Mouse (Mus musculus) frontal cortex, postnatal 10 days (tissue): Measurements from ENCODE around the gene Mthfr.
A peak's percentile ranks its signal among the peaks of the same experiment; 100 is the strongest.

ENCODE experiments used
- DNase-seq, 2 experiments: peaks; one replicate each; pipeline ENCODE4 v3.0.0; 2022; ENCODE audit warnings: low spot score in 2 of 2, mixed read lengths in 1 of 2

Gene Mthfr

DNA sequence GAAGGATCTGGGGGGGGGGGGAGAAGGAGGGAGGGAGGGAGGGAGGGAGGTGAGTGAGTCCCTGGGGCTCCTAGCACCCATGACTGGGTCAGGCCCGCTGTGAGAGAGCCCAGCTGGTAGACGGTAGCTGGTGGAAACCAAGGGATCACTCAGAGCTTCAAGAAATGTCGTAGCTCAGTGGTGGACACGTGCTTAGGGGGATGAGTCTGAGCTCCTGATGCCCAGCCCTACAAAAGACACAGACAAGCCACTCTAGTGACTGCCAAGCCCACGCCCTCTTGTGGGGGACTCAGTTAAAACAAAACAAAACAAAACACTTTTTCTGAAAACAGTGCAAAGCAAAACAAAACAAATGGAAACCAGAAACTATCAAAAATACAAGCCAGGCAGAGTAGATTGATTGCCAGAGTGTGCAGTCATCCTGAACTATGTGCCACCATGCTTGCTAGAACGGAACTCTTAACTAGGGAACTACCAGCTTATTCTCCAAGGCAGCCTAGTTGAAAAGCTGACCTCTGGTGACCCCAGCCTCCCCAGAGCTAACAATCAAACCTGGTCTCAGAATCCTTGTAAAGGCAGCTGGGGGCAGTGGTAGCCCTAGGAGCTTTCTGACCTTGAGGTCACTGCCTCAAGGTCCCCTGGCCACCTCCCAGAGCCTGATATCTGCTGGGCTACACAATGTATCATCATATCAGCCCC, 27.0 kb downstream of the Mthfr start:
- DNase-seq = no peak

DNA sequence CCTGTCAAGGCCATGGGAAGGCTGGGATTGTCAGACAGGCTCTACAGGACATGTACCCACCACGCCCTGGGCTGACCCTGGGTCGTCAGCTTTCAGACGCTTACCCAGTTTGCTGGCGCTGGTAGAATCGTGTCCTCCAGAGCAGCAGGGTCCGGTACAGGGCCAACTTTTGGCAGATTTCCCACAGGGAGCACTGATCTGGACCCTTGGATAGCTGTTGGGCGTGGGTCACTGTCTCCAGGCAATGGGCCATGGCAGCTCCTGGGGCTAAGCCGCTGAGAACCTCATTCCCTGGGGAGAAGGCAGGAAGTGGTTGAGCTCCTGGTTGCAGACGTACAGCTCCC, 27.5 kb downstream of the Mthfr start:
- DNase-seq = no peak

DNA sequence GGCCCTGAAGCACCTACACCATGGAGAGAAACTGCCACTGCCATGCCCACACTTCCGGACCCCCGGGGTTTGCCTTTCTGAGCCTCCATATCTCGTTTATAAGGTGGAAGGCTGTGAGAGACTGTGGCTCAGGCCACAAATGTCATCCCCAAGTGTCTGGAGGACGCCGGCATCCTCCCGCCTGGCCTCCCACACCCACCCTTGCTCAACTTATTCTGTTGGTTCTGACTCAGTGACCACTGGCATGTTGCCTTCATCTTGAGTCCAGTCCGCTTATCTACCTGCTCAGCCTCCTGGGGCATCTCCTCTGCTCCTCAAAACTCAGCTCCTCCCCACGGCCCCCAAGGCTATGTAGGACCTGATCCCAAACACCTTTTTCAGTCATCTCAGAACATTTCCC, 28.5 kb downstream of the Mthfr start:
- DNase-seq = no peak

DNA sequence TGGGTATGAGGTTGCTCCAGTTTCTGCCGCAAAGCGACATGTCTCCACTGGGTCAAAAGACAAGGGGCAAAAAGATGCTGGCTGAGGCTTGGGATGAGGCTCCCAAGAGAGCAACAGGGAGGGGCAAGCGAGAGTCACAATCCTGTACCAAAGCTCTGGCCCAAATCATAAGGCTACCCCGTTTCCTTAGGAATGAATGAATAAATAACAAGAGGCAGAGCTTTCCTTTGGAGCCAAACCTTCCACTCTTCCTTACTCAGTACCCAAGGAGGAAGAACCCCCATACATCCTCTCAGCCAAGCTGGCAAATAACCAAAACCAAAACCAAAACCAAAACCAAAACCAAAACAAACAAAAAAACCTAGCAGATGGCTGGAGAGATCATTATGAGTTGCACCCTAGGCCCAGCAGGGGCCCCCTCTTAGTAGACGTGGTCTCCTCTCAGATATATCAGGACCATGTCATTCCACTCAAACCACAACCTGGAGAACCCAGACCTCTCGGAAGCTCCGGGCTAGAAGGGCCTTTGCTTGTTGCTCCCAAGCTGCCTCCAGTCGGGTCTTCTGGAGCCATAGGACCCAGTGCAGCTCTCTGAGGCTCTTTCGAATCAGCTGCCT, 30.8 kb downstream of the Mthfr start:
- DNase-seq = no peak

DNA sequence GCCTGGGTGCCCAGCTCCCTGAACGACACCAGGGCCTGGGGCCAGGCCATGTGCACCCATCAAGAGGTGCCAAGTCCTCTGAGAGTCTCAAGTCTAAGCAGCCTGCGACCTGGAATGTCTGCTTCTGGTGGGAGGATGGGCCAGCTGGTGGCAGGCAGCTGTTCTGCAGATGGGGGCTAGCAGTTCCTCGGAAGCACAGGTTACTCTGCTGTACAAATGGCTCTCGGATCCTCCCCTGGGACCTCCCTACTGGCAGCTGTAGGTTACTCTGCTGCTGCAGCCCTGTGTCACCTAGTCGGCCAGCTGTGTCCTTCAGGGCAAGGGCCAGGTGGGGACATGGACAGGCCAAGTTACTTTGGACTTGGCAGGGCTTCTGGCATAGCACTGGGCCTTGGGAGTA, 32.6 kb downstream of the Mthfr start:
- no peak for DNase-seq

DNA sequence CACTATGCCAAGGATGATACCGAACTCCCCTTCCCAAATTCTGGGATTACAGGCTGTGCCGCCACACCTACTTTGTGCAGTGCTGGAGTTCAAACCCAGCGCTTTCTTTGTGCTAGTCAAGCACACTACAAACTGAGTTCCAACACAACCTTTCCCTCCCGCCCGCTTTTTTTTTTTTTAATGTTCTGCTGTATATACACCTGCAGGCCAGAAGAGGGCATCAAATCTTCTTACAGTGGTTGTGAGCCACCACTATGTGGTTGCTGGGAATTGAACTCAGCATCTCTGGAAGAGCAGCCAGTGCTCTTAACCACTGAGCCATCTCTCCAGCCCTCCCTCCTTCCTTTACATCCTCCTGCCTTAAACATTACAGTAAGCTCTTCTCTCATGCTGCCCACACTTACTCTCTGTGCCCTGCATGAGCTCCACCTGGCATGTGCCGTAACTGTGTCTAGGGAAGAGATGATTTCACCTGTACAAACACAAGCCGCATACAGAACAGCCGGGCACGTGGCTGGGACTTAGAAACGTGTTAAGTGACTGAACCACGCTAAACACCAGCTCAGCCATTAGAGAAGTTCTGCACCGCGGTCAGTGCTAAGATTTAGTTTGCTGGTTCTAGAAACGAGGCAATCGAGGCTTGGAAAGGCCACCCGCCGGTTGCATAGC, 35.8 kb downstream of the Mthfr start:
- DNase-seq = no peak

DNA sequence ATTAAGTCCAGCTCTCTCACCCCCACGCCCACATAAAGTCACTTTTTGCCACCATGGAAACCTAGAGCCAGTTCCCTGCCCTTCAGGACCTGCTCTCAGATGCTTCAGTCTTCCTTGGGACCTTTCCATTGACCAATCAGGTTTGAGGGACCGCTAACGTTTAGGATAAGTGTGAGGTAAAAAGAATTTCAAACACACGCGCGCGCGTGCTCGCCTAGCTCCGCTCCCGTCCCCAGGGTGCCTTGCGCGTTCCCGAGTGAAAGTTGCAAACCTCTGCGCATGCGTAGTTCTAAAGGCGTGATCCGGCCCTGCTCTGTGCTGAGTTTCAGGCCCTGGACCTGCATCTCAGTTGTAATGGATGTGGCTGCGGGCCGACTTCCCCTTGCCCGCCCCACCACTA, 36.4 kb downstream of the Mthfr start:
- DNase-seq = peak in 1 of 2 experiments; percentile 56

DNA sequence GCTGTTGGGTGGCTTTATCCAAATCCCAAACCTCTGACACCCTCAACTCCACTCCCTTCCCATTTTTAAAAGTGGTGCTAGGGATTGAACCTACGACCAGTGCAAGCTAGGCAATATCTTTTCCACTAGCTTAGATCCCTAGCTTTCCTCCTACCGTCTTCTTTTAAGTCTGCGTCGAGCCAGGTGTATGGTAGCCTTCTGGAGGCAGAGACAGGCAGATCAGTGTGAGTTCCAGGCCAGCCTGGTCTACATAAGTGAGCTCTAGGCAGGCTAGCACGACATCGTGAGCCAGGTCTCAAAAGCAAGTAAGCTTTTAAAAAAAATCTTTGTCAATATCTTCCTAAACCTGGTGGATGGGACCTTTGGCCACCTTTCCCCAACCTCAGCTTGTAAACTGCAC, 37.0 kb downstream of the Mthfr start:
- DNase-seq = no peak

DNA sequence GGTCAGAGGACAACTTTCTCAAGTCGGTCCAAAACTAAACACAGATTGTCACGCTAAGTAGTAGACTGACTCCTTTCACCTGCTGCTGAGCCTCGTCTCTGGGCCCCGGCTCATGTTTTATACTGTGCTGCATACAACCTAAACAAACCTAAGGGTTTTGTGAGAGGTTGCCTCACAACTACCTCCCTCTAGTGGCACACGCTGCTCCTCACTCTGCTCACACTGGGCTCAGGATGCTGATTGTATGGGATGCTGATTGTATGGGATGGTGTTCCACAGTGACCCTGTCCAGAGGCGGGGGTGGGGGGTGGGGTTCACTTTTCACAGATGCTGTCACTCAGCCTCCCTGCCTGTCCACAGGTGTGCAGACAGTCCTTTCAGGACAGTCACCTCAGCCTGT, 40.3 kb downstream of the Mthfr start:
- DNase-seq = no peak

DNA sequence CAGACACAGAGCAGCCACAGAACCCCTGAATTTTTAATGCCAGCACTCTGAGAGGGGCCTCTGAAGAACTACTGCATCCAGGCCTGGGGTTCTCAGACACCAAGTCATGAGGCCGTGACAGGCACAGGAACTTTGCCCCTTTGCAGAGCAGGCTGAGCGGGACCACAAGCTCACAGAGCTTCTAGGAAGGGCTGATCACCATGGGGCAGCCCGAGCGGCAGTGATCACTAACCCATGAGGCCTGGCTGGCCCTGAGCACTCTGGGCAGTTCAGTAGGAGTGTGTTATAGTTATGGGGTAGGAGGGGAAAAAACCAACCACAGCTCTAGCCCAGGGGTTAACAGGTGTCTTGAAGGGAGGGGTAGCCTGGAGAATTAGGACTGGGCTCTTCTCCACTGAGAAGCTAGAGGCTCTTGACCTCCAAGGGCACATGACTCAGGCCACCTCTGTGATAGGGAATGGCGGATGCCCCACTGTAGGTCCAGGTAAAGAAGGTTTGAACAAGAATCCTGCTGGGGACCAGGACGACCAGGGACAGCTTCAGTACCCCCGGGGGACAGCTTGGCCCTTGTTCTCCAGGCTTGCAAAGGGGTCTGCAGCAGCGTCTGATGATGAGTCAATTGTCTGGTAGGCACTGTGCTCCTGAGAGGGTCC, 41.2 kb downstream of the Mthfr start:
- no peak for DNase-seq

DNA sequence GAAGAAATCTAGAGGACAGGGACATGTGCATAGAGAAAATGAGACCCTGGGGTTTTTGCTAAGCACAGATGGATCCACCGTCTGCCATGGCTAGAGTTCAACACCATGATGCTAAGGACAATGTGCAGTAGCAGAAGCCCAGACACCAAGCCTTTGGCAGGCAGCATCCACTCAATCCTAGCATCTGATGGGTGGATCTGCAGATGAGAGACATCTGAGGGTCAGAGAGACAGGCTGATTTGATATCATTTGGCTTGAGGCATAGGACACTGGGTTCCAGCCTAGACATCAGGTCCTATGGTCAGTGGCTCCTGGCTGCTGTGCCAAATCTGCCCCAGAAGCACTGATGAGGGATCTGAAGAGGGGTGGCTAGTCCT, 41.7 kb downstream of the Mthfr start:
- DNase-seq = no peak

DNA sequence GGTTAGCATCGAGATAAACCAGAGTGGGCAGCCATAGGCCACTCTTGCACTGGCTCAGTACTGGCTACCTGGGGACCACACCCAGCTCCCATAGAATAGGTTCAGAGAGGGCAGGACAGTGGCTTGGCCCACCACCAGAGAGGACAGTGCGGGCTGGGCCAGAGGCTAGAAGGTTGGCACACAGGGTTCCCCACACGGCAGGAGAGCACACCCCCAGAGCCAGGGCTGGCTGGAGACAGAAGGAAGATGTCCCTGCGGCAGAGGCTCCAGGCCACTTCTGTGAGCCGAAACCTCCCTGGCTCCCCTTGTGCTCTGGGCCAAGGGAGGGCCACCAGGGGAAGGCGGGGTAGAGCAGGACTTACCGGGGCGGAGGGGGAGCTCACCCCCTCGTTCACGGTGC, 42.3 kb downstream of the Mthfr start:
- DNase-seq = no peak

DNA sequence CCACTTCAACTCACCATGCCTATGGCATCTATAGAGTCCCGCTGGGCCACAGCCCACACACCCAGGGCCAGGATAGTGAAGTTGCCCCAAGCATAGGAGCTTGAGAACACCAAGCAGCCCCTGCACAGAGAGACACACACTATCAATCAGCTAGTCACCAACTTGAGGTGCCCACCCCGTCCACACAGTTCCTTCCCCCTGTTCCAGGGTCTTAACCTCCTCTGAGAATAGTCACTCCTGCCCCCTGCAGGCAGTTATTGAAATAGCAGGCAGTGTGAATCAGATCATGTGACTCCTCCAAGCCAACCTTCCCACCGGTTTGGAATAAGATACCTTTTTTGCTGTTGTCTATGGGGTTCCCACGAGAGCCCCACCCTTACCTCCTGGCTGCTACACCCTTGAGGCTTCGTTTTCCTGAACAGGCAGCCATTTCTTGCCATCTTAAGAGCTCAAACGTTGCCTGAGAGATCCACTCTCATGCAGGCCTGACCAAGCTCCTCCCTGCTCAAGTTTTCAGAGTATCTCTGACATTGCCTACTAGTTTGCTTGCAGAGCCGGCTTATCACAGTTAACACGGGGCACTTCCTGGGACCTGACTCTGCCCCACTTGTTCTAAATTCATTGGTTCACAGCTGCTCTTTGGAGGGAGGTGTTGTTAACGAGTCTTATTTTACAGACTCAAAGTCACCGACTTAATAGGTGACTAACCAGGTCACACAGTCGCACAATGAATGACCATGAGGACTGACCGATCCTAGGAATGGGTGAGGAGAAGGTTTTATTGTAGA, 43.6 kb downstream of the Mthfr start:
- no peak for DNase-seq

DNA sequence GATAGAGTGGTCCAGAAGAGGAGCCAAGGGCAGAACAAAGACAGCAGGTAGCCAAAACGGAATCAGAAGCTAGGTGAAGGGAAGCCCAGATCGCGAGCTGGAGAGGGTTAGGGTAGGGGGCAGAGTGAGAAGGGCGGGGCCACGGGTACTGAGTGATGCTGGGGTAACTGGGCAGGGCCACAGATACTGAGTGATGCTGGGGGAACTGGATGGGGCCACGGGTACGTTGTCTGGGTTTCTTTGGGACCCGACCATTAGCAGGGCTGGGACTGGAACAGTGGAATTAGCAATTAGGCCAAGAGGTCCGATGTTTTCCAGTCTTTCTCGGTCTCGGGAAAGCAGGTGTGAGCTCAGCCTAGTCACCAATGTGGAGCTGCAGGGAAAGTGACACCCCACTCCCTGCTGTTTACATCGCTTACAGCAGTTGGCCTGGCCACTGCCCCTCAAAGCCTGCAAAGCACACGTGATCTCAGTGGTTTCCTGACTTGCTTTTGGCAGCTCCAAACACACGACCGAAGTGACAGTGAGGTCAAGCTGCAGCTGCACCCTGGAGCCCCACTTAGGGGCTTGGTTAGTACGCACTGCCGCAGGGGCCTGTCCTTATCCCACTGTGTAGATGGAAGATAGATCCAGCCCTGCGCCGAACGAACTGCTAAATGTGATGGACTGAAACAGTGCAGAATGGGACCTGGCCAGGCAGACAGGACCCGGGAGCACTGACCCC, 44.5 kb downstream of the Mthfr start:
- DNase-seq = no peak

DNA sequence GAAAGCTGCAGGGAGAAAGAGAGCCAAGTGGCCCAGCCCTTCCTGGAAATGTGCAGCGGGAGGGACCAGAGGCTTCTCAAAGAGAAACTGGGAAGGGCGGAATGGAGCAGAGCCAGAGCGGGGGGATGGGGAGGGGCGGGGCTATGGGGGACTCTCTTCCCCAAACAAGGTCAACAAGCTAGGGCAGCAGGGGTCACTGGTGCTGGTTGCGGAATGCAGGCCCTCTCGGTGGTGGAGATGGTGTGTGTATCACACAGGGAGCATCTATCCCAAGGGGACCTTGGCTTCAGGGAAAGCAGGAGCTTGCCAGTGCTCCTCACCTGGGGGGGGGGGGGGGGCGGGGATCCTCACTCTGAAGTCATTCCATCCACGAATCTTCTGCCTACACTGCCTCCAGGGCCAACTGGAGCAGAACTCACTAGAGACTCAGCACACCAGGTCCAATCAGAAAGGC, 45.4 kb downstream of the Mthfr start:
- DNase-seq = no peak

DNA sequence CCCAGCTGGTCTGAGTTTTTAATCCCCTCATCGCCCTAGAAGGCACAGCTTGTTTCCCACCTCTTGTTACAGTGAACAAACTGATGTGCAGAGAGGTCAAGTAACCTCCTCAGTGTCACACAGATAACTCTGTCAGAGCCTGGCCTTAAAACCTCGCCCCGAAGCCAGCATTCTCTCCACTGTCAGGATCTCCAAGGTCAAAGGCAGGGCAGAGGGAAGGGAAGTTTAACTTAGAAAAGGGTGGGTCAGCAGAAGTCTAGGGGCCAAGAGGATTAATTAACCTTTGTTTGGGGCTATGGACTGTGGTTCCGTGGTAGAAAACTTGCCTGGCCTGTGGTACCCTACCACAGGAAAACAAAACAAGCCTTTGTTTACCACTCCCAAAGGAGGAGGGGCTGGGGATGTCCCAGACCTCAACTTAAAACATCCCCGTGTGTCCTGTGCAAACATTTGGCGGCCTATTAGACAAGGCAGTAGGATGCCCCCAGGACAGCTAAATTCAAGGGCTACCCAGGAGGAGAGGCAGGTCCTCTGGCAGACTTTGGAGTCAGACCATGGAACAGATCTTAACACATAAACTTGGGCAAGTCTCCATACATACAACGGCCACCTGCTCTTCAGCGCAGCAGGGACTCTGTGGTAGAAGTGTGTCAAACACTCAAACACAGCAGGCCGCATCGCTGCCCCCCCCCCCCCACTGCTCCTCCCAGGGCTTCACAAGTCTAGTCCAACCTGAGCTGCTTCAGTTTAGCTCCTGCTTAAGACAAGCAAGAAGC, 46.4 kb downstream of the Mthfr start:
- no peak for DNase-seq

DNA sequence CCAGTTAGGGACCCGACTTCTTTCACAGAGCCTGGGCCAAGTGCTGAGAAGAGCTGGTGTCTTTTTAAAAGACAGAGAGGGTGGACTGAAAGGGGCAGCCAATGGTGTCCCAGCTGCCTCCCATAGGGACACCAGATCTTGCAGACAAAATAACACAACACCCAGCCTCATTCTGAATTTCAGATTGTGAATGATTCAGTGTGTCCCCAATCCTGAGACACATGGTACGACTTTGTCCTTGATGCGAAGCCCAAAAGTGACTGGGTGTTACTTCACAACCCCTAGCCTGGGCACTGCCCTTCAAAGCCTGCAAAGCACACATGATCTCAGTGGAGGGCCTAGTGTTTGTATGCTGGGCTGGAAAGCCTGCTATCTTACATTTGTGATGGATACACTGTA, 47.0 kb downstream of the Mthfr start:
- DNase-seq = no peak

DNA sequence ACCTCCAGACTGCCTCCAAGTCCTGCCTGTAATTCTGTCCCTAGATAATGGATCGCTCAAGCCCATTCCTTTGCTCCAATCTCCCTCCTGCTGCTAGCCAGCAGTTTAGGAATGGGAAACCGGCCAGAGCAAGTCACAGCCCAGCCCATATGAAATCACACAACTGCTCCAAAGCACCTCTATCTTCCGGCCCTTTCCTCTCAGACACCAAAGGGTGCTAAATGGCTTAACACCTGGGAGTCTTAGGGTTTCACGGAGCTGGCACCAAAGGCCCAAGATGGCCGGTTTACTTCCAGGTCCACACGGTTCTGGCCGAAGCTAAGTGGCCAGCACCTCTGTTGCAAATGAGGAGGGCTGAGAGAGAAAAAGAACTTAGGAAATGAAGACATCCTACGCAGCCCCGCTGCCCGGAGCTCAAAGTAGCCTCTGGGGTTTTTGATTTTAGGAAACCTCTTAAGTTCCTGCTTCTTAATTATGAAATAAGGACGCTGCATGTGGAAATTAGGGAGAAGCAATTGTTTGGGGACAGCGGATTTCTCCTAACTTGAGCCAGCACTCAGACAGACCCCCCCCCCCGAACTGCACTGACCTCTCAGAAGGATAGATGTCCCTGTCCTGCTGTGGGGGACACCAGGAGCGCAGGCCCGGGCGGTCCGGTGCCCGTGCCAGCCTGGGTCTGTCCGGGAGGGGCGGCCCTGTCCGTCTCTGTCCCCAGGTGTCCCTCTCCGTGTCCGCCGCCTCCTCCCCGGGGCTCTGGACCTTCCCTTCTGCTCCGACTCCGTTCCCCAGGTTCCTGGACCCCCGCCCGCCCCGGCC, 48.4 kb downstream of the Mthfr start:
- DNase-seq = no peak

DNA sequence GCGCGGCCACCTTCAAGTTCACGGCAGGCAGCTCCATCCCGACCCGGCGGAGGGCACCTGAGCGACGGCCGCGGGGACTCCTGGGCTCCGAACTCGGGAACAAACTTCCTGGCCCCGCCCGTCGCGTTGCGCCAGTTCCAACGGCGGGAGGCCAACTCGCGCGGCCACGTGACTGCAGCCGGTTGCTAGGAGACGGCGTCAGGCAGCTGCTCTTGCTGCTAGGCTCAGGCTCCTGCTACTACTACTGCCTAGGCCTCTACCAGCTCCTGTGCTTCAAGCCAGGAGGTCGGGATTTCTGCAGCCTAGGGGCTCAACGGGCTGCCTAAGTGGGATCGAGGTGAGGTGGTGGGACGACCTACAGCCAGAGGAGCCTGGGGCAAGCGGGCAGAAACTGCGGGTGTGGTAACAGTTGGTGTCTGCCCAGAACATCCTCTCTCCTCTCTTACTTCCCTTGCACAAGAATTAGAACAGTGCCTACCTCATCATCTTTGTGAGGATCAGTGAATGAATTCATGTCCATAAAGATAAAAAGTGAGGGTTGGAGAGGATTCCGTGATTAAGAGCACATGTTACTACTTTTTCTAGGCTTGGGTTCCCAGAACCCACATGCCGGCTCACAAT, 49.1 kb downstream of the Mthfr start, which contains the start of gene Agtrap:
Agtrap (minus strand) TSS at position 125 of the 621 bp plus-strand sequence.
- DNase-seq = peak; percentile 85 to 92
